In the genomic region with DNA sequence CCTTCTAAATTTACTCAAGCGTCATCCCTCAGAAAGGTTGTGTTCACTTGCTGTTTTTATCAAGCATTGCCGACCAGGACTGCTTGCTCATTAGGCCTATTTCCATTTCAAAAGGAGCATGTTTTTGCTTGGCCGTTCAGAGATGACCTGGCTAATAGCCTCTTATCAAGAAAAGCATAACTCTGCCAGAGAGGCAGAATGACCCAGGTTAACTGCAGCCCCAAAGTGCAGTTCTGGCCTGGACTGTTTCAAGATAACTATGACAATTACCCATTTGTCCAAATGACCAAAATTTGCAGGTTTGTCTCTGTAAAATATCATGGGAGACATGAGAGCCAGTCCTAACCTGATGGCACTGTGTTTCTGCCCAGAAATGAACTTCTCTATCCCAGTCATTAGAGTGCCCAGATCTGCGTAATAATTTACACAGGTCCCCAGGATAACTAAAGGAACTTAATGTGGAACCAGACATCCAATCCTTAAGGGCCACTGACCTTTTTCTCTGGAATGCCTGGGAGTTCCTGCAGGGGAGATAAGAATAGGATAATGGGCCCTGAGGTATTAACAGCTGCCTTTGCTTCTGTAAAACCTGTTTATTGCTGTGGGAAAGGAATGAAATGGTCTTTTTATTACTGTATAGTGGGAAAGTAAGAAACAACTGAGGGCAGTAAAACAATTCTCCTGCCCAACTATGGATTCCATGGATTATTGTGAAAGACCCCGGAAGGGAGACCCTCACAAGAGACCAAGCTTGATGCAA, we compare ENCODE assay signal across 15 mouse cellular contexts. TPM values are rescaled to one million over a fixed set of nuclear protein-coding genes. Genes with fewer than 3 reads are reported as not detected.
DNase-seq lines count a peak whose midpoint lies in the region; ATAC-seq and TF ChIP-seq lines count a peak whose summit lies in the region.
"Had no signal": no experiment of that assay in that cellular context is flagged by ENCODE, and none has a peak within 500 bp of the region (broad histone marks: within the 10 kb centered on the region; RNA-seq: fewer than 3 reads in every experiment).

No protein-coding gene starts in this region.

- no peak overlapping the region for H3K4me3 ChIP-seq in kidney, embryonic 14.5 days (ENCODE audit: low read length)
- no peak overlapping the region for H3K4me3 ChIP-seq in brown adipose tissue, adult 24 weeks (ENCODE audit: insufficient read depth, low read depth, low read length)
- H3K4me3 ChIP-seq in liver, embryonic 13.5 days (replicated peaks), result no peak overlapping the region
- H3K4me3 ChIP-seq in cerebellum, adult 2 months (replicated peaks; ENCODE audit: insufficient read depth, low read depth, low read length), result no peak overlapping the region

- H3K27me3 ChIP-seq in kidney, embryonic 14.5 days (ENCODE audit: control insufficient read depth, insufficient read depth, low read length), result no peaks in the 10 kb centered on the region
- H3K27me3 ChIP-seq in liver, embryonic 13.5 days, result no peaks in the 10 kb centered on the region
- no peaks in the 10 kb centered on the region for H3K27me3 ChIP-seq in cerebellum, adult 2 months (ENCODE audit: control insufficient read depth, insufficient read depth, low read length)

- H3K27ac ChIP-seq in kidney, embryonic 14.5 days (ENCODE audit: low read depth, low read length), result peak overlapping the region; percentile 32; the same call in 1 of the 2 replicates
- peak overlapping the region; percentile 40 for H3K27ac ChIP-seq in brown adipose tissue, adult 24 weeks (replicated peaks; ENCODE audit: low read depth, low read length)
- H3K27ac ChIP-seq in liver, embryonic 13.5 days, result no peak overlapping the region
- no peak overlapping the region for H3K27ac ChIP-seq in cerebellum, adult 2 months (ENCODE audit: insufficient read depth, low read length)

- TF ChIP-seq POLR2A in cerebellum, adult 2 months (IDR thresholded peaks at IDR 0.05; ENCODE audit: borderline replicate concordance, insufficient read depth, low read length), result no peak

- H3K4me1 ChIP-seq in kidney, embryonic 14.5 days (ENCODE audit: control insufficient read depth, insufficient read depth, low read length), result peaks cover 10% of the 10 kb centered on the region; the same call in 1 of the 2 replicates
- H3K4me1 ChIP-seq in brown adipose tissue, adult 24 weeks (ENCODE audit: control insufficient read depth, insufficient read depth, insufficient read length, low read length), result no peaks in the 10 kb centered on the region
- H3K4me1 ChIP-seq in liver, embryonic 13.5 days (replicated peaks), result peaks cover 15% of the 10 kb centered on the region
- no peaks in the 10 kb centered on the region for H3K4me1 ChIP-seq in cerebellum, adult 2 months (ENCODE audit: control insufficient read depth, insufficient read depth, low read length)

- H3K9me3 ChIP-seq in kidney, embryonic 14.5 days (ENCODE audit: control insufficient read depth, low read length), result no peaks in the 10 kb centered on the region
- H3K9me3 ChIP-seq in liver, embryonic 13.5 days (replicated peaks), result no peaks in the 10 kb centered on the region

- 0 out of 2 replicates have a peak, but pooled peaks have one; percentile 28 for ATAC-seq in kidney, embryonic 14.5 days (ENCODE audit: low FRiP score, low TSS enrichment)
- ATAC-seq in liver, embryonic 13.5 days (ENCODE audit: low read depth), result peak; percentile 37; the same call in 1 of the 2 replicates

- TF ChIP-seq CTCF in cerebellum, adult 2 months (IDR thresholded peaks at IDR 0.05; ENCODE audit: borderline replicate concordance, insufficient read depth, low read depth, low read length), result no peak

- 10% methylated on average over 5 of the region's 5 CpGs for WGBS in kidney, embryonic 14.5 days
- WGBS in liver, embryonic 13.5 days (ENCODE audit: insufficient replicate concordance), result 33% methylated on average over 5 of the region's 5 CpGs
- WGBS in cerebellum, adult 2 months, result 44% methylated on average over 5 of the region's 5 CpGs

- no peaks in the 10 kb centered on the region for H3K36me3 ChIP-seq in kidney, embryonic 14.5 days (ENCODE audit: control insufficient read depth, insufficient read depth, low read length)
- H3K36me3 ChIP-seq in liver, embryonic 13.5 days, result no peaks in the 10 kb centered on the region

- no peak overlapping the region for H3K9ac ChIP-seq in kidney, embryonic 14.5 days (ENCODE audit: low read depth, low read length)
- H3K9ac ChIP-seq in liver, embryonic 13.5 days, result no peak overlapping the region

- H3K4me2 ChIP-seq in kidney, embryonic 14.5 days (replicated peaks; ENCODE audit: low read depth, low read length), result no peak overlapping the region
- H3K4me2 ChIP-seq in liver, embryonic 13.5 days, result no peak overlapping the region

- peak; percentile 20 to 77 for DNase-seq in adrenal gland, adult (ENCODE audit: inconsistent age in 2 of 2, low spot score in 1 of 2)
- DNase-seq in adrenal gland, postnatal 25 days, result no peak
- DNase-seq in kidney, postnatal 14 days, result no peak
- no peak for DNase-seq in liver, embryonic 13.5 days
- DNase-seq in cerebellum, adult 9-11 months, result no peak
- DNase-seq in cerebellum, adult 2 months, result no peak
- DNase-seq: cerebellum, postnatal 25 days; kidney, adult 9 months; lung, adult 2 months had no signal

RNA-seq across cellular contexts. Expression of a gene that starts 4.6 kb away (rescaled TPM):
- not detected in 2 replicates for total RNA-seq in adrenal gland, postnatal 25 days (2021)
- polyA plus RNA-seq in kidney, embryonic 14.5 days (2014; fragmentation: Nextera tagmentation; extraction: Ambion mirVana), result not detected in 2 replicates
- not detected in 2 replicates for polyA plus RNA-seq in brown adipose tissue, adult 24 weeks (2012; ENCODE audit: insufficient read depth, insufficient read length, missing spikeins)
- not detected in 2 replicates for polyA plus RNA-seq in liver, embryonic 13.5 days (2015; fragmentation: Nextera tagmentation; extraction: Ambion mirVana)
- polyA plus RNA-seq in cerebellum, adult 2 months (2012; rRNA removed), result not detected in 2 replicates
- total RNA-seq: hematopoietic stem cell, adult 5-6 weeks; left cerebral cortex, adult 18-20 months; megakaryocyte-erythroid progenitor cell, adult 5-6 weeks had no signal
- polyA plus RNA-seq: lung, adult 2 months; thymus, postnatal 0 days had no signal

RNA-seq across cellular contexts. Expression of a gene that starts 5.1 kb away (rescaled TPM):
- 15.8 and 24.3 TPM in 2 replicates for total RNA-seq in adrenal gland, postnatal 25 days (2021)
- polyA plus RNA-seq in kidney, embryonic 14.5 days (2014; fragmentation: Nextera tagmentation; extraction: Ambion mirVana), result 20.5 and 23.0 TPM in 2 replicates
- polyA plus RNA-seq in brown adipose tissue, adult 24 weeks (2012; ENCODE audit: insufficient read depth, insufficient read length, missing spikeins), result 30.2 and 57.1 TPM in 2 replicates
- polyA plus RNA-seq in liver, embryonic 13.5 days (2015; fragmentation: Nextera tagmentation; extraction: Ambion mirVana), result 11.5 and 13.5 TPM in 2 replicates
- 3.7 and 5.6 TPM in 2 replicates for polyA plus RNA-seq in cerebellum, adult 2 months (2012; rRNA removed)

RNA-seq across cellular contexts. Expression of a gene that starts 33.1 kb away (rescaled TPM):
- 14.0 and 15.7 TPM in 2 replicates for total RNA-seq in adrenal gland, postnatal 25 days (2021)
- 11.8 and 18.1 TPM in 2 replicates for polyA plus RNA-seq in kidney, embryonic 14.5 days (2014; fragmentation: Nextera tagmentation; extraction: Ambion mirVana)
- polyA plus RNA-seq in brown adipose tissue, adult 24 weeks (2012; ENCODE audit: insufficient read depth, insufficient read length, missing spikeins), result 4.0 and 6.1 TPM in 2 replicates
- polyA plus RNA-seq in liver, embryonic 13.5 days (2015; fragmentation: Nextera tagmentation; extraction: Ambion mirVana), result 3.8 and 4.3 TPM in 2 replicates
- polyA plus RNA-seq in cerebellum, adult 2 months (2012; rRNA removed), result 19.5 and 19.9 TPM in 2 replicates

RNA-seq across cellular contexts. Expression of a gene that starts 53.9 kb away (rescaled TPM):
- total RNA-seq in adrenal gland, postnatal 25 days (2021), result 28.5 and 31.1 TPM in 2 replicates
- 32.5 and 35.7 TPM in 2 replicates for polyA plus RNA-seq in kidney, embryonic 14.5 days (2014; fragmentation: Nextera tagmentation; extraction: Ambion mirVana)
- 19.6 and 20.7 TPM in 2 replicates for polyA plus RNA-seq in brown adipose tissue, adult 24 weeks (2012; ENCODE audit: insufficient read depth, insufficient read length, missing spikeins)
- polyA plus RNA-seq in liver, embryonic 13.5 days (2015; fragmentation: Nextera tagmentation; extraction: Ambion mirVana), result 7.7 and 8.0 TPM in 2 replicates
- 19.0 and 27.1 TPM in 2 replicates for polyA plus RNA-seq in cerebellum, adult 2 months (2012; rRNA removed)

Comparison
In these comparisons a context has a peak if more than half of its experiments do, and no peak if none do; other contexts are left out.
1. DNase-seq: peak in adrenal gland, adult (2 of 2); none in adrenal gland, postnatal 25 days (single experiment), kidney, postnatal 14 days (single experiment), liver, embryonic 13.5 days (single experiment), cerebellum, adult 9-11 months (single experiment) and cerebellum, adult 2 months (0 of 2).
2. H3K27ac ChIP-seq: peak in kidney, embryonic 14.5 days (single experiment) and brown adipose tissue, adult 24 weeks (single experiment); none in liver, embryonic 13.5 days (single experiment) and cerebellum, adult 2 months (single experiment).